Mouse (Mus musculus) bone marrow, adult 2 months (tissue): Measurements from ENCODE around the gene Dbr1.

Experiments
- CTCF ChIP-seq: fragments of 200-500 bp; IDR thresholded peaks from 2 replicates; pipeline ENCODE4 v1.5.1; 2011; ENCODE audit warnings: low read length, control low read depth; ENCODE audit not compliant: control insufficient read depth, insufficient read depth
- POLR2A ChIP-seq: fragments of 200-500 bp; IDR thresholded peaks from 2 replicates; pipeline ENCODE4 v1.6.1; 2011; ENCODE audit warnings: low read depth, mild to moderate bottlenecking, control low read depth, low read length, borderline replicate concordance; ENCODE audit not compliant: control insufficient read depth

- TF ChIP-seq POLR2A, result no peak
- TF ChIP-seq CTCF, result no peak
Observed at GRCm38 (mm10) chr9:99630071-99630470, 54.5 kb downstream of the Dbr1 start.
